Mouse (Mus musculus) C2C12 (cell line): Measurements from ENCODE around the gene Tm4sf20.

Experiments
- CEBPB ChIP-seq: IDR thresholded peaks from one replicate; pipeline ENCODE4 v1.6.1; 2011; ENCODE audit warnings: low read depth, mild to moderate bottlenecking, control low read depth, moderate library complexity
- CTCF ChIP-seq: IDR thresholded peaks from one replicate; pipeline ENCODE4 v1.5.1; 2011; ENCODE audit not compliant: control insufficient read depth, insufficient read depth, insufficient read length
- MYOD1 ChIP-seq: IDR thresholded peaks from one replicate; pipeline ENCODE4 v1.6.1; 2011; ENCODE audit warnings: low read depth; ENCODE audit not compliant: control insufficient read depth, insufficient read length
- MYOG ChIP-seq: IDR thresholded peaks from one replicate; pipeline ENCODE4 v1.6.1; 2011; ENCODE audit not compliant: control insufficient read depth, insufficient read length; ENCODE audit errors: extremely low read depth
- USF1 ChIP-seq: IDR thresholded peaks from one replicate; pipeline ENCODE4 v1.6.1; 2011; ENCODE audit warnings: low read depth, mild to moderate bottlenecking, control low read depth, moderate library complexity

DNA sequence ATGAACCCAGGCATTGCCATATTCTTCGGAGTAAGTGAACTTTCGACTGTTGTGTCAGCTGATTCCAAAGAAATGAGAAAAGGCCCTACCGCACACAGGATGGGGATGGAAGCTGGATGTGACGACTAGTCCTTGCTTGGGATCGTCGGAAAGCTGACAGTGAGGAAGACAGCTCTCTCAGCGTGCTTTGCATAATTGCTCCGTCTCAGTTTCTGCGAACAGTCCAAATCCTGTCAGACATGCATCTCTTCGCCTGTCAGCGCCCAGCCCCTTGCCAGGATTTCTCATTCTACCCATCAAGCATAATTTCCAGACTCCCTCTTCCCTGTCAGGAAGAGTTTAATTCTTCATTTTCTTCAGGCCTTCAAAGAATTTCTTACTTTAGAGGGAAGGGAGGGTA, 22.8 kb upstream of the Tm4sf20 start:
- TF ChIP-seq CTCF (no peak), USF1 (no peak), MYOD1 (no peak), CEBPB (no peak), MYOG (no peak)
